Mouse (Mus musculus) T-cell, adult 2 months (primary cell): ENCODE measurements around the gene Ncapd2.

Source experiments
- DNase-seq: peaks from one replicate; pipeline ENCODE4 v3.0.0; 2022; ENCODE audit warnings: low spot score

The Ncapd2 gene

DNA sequence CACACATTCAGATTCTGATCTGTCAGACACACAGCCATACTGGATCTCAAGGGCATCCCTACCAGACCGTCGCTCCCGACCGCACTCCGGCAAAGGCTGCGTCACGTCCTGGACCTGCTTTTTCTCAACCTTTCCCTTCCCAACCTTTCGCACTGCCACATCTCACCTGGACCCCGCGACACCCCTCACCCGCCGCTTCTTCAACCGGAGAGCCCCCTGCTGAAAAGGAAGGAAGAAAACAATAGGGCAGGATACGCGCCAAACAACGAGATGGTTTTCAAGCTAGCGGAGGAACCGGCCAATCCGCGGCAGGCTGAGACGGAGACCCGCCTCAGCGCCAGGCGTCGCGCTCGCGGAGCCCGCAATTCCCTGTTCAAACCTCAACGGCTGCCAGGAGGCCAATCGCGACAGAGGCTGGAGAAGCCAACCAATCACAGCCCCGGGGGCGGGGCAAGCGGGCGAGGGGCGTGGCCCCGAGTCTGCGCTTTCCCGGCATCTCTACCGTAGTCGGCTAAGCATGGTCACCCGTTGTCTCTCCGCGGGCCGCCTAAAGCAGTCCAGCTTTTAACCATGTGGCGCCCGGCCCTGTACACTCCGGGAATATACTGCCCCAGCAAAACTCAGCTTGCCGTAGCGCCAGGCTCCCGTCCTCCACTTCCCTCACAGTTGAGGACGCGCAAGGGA is at the start of gene Ncapd2, which contains the start of gene Mrpl51:
Ncapd2 (minus strand) TSS at position 370 of the 684 bp plus-strand sequence.
Mrpl51 (plus strand) TSS at position 470 of the 684 bp plus-strand sequence.
- DNase-seq: peak; percentile 96

GRCm38 (mm10) chr6:125240617-125241016 is 49.1 kb upstream of the Ncapd2 start:
- no peak for DNase-seq

DNA sequence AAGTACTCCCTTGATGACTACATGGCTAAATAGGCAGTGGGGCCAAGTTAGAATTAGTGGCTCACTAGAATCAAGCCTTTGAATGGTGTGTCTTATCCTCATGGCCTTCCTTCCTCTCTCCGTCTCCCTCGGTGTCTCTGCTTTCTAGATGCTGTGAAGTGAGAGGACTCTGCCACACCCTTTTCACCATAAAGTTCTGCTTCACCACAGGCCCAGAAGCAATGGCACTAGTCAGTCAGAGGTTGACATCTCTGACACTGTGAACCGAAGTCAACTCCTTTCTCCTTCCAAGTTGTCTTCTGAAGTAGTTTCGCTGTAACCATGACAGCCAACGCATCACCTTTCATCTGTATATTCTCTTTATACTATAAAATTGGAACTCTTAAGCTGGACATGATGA is 48.0 kb upstream of the Ncapd2 start:
- peak; percentile 47 for DNase-seq

DNA sequence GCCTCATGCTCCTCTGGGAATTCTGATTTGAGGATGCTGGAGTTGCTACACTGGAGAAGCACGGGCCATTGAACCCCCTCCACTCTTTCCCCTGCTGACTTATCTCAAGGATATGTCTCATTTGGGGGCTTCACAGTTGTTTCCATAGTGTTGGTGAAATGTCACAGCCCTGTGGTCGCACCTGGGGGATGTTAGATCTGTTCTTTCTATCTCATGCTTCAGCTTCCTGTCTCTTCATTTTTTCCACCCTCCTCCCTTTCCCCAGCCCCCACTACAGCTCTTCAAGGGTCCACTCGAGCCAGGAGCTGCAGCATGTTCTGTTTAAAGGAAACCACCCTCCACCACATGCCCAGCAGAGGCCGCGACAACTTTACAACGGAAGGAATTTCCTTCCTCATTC is 46.9 kb upstream of the Ncapd2 start:
- DNase-seq: peak; percentile 49

- DNase-seq: peak; percentile 33
These were observed 45.9 kb upstream of the Ncapd2 start for GRCm38 (mm10) chr6:125237421-125237820.

- DNase-seq: peak; percentile 78
These were observed 45.3 kb upstream of the Ncapd2 start, which contains the start of gene Cd27 for GRCm38 (mm10) chr6:125236782-125237181. Gene Cd27 (minus strand): TSS chr6:125237010.

- DNase-seq: no peak
These were observed 44.8 kb upstream of the Ncapd2 start for GRCm38 (mm10) chr6:125236341-125236740.

DNA sequence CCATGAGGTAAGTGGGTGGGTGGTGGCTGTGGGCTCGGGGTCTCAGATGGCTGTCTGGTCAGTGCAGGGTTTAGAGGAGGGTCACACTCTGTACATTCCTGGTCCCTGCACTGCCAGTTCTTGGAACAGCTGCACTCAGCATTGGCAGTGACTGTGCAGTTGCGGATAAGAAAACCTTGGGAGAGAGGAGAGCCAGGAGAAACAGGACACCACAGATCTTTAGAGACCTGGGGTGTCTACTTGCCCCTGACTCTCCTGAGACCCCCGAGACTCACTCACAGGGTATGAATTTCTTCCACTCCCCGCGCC is 43.0 kb upstream of the Ncapd2 start:
- no peak for DNase-seq

DNA sequence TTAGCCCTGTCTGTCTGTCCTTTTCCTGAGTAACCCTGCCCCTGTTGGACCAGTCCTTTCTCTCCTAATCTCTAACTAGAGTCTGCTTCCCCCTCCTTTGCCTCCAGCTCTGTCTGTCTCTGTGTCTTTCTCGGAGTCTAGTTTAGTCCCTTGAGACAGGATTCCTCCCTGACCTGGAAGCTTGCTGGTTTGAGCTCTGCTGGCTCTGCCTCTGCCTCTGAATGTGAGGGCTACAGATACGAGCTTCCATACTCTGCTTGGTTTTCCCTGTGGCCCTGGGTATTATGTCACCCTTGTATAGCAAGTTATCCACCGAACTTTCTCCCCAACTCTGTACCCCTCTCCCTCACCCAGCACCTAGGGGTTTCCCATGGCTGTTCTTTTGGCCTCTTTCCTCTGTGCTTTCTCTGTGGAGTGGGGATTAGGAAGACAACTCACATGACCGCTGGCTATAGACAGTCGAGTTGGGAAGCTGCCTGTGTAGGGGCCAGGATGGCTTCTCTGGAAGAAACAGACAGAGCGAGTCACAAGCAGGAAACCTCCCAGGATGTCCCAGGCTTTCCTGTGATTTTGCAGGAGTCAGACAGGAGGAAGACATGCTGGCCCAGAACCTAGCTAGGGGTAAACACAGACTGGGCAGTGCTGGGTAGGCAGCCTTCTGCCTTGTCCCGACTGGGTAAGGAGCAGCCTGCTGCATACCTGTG is 42.5 kb upstream of the Ncapd2 start:
- no peak for DNase-seq

- no peak for DNase-seq
These were observed 41.0 kb upstream of the Ncapd2 start for GRCm38 (mm10) chr6:125232516-125232915.

GRCm38 (mm10) chr6:125232045-125232437 is 40.5 kb upstream of the Ncapd2 start:
- no peak for DNase-seq

DNA sequence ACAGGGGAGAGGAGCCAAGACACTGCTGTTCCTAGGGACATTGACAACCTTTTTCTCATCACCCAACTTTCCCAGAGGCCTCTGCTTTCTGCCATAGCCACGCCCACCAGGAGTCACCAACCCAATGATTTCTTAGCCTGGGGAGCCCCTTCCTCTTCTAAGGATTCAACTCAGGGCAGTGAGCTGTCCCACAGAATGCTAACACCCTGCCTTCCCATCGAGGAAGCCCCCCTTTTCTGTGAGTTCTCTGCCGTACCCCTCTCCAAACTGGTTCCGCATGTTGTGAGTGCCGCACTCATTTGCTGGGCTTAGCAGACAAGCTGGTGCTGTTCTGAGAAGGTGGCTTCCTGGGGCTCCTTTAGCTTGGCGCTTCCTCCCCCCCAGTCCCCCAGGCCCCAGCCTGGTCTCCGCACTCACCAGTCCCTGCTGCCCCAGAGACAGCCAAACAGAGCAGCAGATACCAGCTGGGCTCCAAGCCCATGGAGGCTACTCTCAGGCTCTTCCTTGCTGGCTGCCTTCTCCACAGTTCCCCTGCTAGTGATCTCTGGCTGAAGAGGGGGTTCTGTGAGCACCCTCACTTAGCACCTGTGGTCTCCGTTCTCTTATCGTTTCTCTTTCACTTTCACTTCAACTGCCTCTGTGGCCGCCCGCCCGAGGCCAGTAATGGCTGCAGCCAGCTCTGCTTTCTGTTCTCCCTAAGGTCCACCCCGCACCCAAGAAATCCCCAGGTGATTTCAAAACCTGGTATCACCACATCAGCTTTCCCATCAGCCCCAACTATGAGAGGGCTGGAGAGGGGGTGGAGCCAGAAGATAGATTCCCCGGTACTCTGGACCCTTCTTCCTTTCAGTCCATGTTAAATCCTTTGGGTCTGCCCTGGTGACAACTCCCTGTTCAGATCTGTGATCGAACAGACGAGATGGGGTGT is 39.9 kb upstream of the Ncapd2 start, which contains the start of gene Tapbpl:
Tapbpl (minus strand) TSS at position 744 of the 928 bp plus-strand sequence.
- peak; percentile 73 for DNase-seq

DNA sequence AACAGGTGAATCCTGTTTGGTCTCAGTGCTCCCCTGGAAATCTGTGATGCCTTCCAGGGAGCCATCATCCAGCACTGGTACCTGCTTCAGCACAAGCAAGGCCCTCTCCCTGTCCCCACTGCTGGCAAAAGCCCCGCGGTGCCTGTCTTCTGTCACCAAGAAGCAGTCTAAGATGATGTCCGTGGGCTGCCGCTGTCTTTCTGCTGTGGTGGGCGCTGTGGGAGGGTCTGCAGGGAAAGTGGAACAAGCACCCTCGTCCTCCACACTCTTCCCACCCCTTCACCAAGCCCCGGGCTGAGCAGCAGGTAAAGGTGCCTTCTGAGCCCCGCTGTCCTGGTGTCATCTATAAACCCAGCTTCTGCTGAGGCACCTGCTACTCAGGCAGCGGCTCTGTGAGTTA is 39.1 kb upstream of the Ncapd2 start:
- DNase-seq: no peak

DNA sequence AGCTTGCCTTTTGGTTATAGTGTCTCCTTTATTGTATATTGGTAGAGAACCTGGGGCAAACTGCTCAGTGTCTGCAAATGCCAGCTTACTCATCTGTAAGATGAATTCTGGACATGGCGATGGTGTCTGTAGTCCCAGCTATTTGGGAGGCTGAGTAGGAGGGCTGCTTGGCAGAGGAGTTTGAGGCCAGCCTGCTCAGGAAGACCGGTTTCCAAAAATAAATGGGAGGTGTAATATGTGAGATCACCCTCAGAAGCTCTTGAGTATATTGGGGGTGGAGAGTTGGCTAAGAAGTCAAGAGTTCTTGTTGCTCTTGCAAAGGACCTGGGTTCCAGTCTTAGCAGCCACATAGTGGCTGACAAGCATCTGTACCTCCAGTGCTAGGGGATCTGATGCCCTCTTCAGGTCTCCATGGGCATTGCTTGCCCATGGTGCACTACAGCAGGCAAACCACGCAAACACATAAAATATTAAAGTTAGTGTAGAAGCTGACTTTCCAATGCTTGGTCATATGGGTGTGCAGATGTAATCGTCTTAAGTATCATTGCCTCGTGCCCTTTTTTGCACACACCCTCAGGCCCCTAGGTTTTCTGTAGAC is 34.1 kb upstream of the Ncapd2 start:
- DNase-seq: peak; percentile 57

DNA sequence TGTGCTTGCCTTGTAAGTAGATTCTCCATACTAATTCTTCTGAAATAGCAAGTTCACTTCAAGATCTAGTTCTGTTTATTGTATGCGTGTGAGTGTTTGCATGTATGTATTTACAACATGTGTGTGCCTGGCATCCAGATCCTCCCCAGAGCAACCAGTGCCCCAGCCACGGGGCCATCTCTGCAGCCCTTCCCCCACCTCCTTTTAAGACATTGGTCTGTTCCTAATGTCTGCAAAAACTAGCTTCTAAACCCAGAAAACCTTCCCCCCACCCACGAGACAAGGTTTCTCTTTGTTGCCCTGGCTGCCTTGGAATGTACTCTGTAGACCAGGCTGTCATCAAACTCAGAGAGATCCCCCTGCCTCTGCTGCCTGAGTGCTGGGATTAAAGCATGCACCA is 31.1 kb upstream of the Ncapd2 start:
- no peak for DNase-seq

GRCm38 (mm10) chr6:125222146-125222545 is 30.6 kb upstream of the Ncapd2 start:
- peak; percentile 96 for DNase-seq

GRCm38 (mm10) chr6:125221115-125221745 is 29.7 kb upstream of the Ncapd2 start:
- no peak for DNase-seq

DNA sequence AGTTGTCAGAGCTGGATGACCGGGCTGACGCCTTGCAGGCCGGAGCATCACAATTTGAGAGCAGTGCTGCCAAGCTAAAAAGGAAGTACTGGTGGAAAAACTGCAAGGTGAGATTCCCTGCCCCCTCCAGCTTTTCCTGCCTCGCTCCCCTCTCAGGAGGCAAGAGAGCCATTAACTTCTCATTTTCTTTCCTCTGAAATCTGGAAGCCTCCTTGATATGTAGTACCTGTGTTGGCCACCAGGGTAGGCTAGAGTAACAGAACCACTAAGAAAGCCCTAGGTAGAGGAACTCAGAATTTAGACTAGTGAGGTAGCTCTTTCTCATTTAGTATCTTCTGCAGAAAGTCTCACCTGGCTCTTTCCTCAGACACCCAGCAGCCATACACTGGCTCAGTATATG is 27.5 kb upstream of the Ncapd2 start:
- DNase-seq: peak; percentile 73

- DNase-seq: no peak
These were observed 26.4 kb upstream of the Ncapd2 start for GRCm38 (mm10) chr6:125217899-125218298.

DNA sequence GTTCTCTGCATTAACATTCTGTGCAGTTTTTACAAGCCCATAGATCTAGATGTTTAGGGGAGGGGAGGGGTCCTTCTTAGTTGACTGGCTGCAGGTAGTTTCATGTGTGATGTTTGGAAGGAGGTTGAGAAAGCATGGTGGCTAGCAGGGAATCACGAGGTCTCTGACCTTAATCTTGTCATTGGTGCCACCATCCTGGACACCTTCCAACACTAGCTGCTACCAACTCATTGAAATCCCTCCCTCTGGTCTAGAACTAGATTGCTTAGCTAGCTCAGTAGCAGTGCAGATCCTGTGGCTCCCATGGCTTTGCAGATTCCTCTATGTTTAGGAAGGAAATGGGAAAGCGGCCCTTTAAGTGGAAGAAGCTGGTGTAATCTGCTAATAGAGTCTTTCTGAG is 25.4 kb upstream of the Ncapd2 start:
- no peak for DNase-seq

- DNase-seq: peak; percentile 90
These were observed 23.9 kb upstream of the Ncapd2 start, which contains the start of gene Vamp1 for GRCm38 (mm10) chr6:125215148-125215954. Gene Vamp1 (plus strand): TSS chr6:125215551.
